Mouse (Mus musculus) embryonic facial prominence, embryonic 15.5 days (tissue): ENCODE measurements around the gene Ctnnb1. TPM values are rescaled to one million over a fixed set of nuclear protein-coding genes. Genes with fewer than 3 reads are reported as not detected.

Source experiments
- ATAC-seq: fragments of 200-750 bp; cut with Nextera tagmentation; 2 replicates; pipeline ENCODE4 v1.8.0; 2017; ENCODE audit warnings: low read depth, moderate TSS enrichment; ENCODE audit not compliant: insufficient number of reproducible peaks, low FRiP score, low TSS enrichment
- H3K27ac ChIP-seq: fragments of 300-500 bp; sonication (generic); replicated peaks from 2 replicates; pipeline ENCODE4 v1.5.1; 2015; ENCODE audit warnings: mild to moderate bottlenecking, inconsistent platforms
- H3K27me3 ChIP-seq: fragments of 300-500 bp; sonication (generic); 2 replicates; pipeline ENCODE4 v1.6.1; 2015; ENCODE audit warnings: inconsistent platforms
- H3K36me3 ChIP-seq: fragments of 300-500 bp; sonication (generic); 2 replicates; pipeline ENCODE4 v1.6.1; 2015; ENCODE audit warnings: mild to moderate bottlenecking, inconsistent platforms
- H3K4me1 ChIP-seq: fragments of 300-500 bp; sonication (generic); 2 replicates; pipeline ENCODE4 v1.6.1; 2015; ENCODE audit warnings: inconsistent platforms
- H3K4me2 ChIP-seq: fragments of 300-500 bp; sonication (generic); replicated peaks from 2 replicates; pipeline ENCODE4 v1.6.1; 2015; ENCODE audit warnings: mild to moderate bottlenecking, inconsistent platforms
- H3K4me3 ChIP-seq: fragments of 300-500 bp; sonication (generic); replicated peaks from 2 replicates; pipeline ENCODE4 v1.5.1; 2015; ENCODE audit warnings: mild to moderate bottlenecking, inconsistent platforms
- H3K9ac ChIP-seq: fragments of 300-500 bp; sonication (generic); 2 replicates; pipeline ENCODE4 v1.6.1; 2015; ENCODE audit warnings: inconsistent platforms
- H3K9me3 ChIP-seq: fragments of 300-500 bp; sonication (generic); replicated peaks from 2 replicates; pipeline ENCODE4 v1.6.1; 2016; ENCODE audit warnings: inconsistent platforms
- WGBS: fragments of 180-500 bp; shearing (Covaris S2); methylation state at CpG from one replicate; pipeline ENCODE4 v1.1.7; 2015; 5-methylcytosine and 5-hydroxymethylcytosine counted together
- polyA plus RNA-seq: library from polyadenylated mRNA; unstranded; fragments of >200 nt; fragmentation: Nextera tagmentation; extraction: Ambion mirVana; gene quantifications from 2 replicates; pipeline ENCODE4 v1.2.1, GENCODE M21; 2015

Ctnnb1 gene
- polyA plus RNA-seq, 1 experiment from 2014 or later, result 614 TPM

DNA sequence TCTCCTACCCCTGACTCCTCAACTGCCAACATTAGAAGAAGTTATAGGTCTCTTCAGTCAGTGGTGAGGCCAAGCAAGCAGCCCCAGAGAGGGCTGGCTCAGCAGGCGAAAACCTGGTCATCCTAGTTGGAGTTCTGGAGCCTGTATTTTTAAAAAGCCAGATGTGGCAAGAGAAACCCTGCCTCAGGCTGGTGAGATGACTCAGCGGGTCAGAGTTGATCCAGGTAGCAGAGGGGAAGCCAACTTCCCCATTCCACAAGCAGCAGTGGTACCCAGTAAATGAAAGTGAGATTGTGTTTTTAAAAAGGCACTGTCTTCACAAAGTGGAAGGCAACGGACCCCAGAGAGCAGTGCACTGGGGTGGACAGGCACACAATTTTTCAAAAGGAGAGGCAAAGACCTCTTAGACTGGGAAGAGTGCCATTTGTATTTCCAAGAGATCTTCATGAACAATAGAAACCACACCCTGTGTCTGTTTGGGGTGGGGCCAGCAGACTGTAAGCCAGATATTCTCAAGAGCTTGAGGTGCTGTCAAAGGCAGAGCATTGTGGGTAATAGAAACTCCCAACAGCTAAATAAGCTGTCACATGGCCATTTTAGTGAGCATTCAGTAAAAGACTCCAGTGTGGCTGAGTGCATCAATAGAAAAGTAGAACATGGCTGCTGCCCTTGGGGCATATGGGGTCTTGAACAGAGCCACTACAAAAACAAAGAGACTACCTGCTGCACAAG, 33.1 kb downstream of the Ctnnb1 start:
- no peak overlapping the region for H3K4me3 ChIP-seq
- H3K27me3 ChIP-seq, result no peaks in the 10 kb centered on the region
- no peak overlapping the region for H3K9ac ChIP-seq
- ATAC-seq, result no peak
- no peaks in the 10 kb centered on the region for H3K9me3 ChIP-seq
- WGBS, result 58% methylated on average over 3 of the region's 3 CpGs
- peak overlapping the region; percentile 29; the same call in 1 of the 2 replicates for H3K27ac ChIP-seq
- peaks cover 99% of the 10 kb centered on the region for H3K36me3 ChIP-seq
- H3K4me1 ChIP-seq, result peaks cover 42% of the 10 kb centered on the region
- no peak overlapping the region for H3K4me2 ChIP-seq

DNA sequence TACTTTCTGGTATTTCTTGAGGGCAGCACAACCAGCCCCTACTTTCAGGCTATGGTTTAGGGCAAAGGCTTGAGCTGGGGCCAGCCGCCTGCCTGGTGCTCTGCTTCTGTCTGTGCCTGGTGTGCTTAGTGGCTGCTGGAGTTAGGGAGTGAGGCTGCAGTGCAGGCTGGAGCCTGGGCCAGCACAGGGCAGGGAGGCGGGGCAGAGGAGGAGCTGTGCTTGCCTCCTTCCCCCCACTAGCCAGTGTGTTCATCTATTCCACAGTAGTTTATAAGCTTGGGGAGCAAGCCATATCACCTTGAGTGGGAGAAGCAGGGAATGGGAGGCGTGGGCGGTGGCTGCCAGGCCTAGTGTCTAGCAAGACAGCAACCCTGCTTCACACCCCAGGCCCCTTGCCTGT, 34.1 kb downstream of the Ctnnb1 start:
- H3K36me3 ChIP-seq, result peaks cover 98% of the 10 kb centered on the region
- H3K4me2 ChIP-seq, result no peak overlapping the region
- no peak overlapping the region for H3K9ac ChIP-seq
- no peaks in the 10 kb centered on the region for H3K27me3 ChIP-seq
- peaks cover 42% of the 10 kb centered on the region for H3K4me1 ChIP-seq
- peak; percentile 44; the same call in 1 of the 2 replicates for ATAC-seq
- no peak overlapping the region for H3K4me3 ChIP-seq
- WGBS, result 83% methylated on average over 4 of the region's 4 CpGs
- H3K9me3 ChIP-seq, result no peaks in the 10 kb centered on the region
- 0 out of 2 replicates have a peak overlapping the region, but pooled peaks have one; percentile 25 for H3K27ac ChIP-seq

DNA sequence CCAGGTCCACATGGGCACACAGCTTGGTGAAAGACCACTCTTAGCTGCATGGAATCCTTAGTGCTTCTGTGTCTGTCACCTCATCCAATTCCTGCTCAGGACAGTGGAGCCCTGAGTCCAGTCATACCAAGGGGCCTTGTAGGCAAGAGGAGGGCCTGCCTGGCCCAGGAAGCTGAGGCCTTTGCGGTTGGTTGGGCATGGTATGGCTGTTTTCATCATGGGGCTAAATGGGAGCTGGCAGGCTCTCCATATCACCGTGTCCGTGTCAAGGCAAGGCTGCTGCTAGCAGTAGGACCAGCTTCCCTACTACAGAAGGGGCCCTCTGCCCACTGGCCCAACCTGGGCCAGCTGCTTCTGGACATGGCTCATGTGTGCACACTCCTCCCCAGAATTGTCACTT, 34.7 kb downstream of the Ctnnb1 start:
- Histone ChIP-seq H3K27ac (no peak overlapping the region; the same call in 1 of the 2 replicates), H3K27me3 (no peaks in the 10 kb centered on the region), H3K4me2 (no peak overlapping the region), H3K36me3 (peaks cover 98% of the 10 kb centered on the region), H3K4me1 (peaks cover 42% of the 10 kb centered on the region), H3K4me3 (no peak overlapping the region), H3K9ac (no peak overlapping the region), H3K9me3 (no peaks in the 10 kb centered on the region)
- no peak for ATAC-seq
- 82% methylated on average over 3 of the region's 3 CpGs for WGBS

DNA sequence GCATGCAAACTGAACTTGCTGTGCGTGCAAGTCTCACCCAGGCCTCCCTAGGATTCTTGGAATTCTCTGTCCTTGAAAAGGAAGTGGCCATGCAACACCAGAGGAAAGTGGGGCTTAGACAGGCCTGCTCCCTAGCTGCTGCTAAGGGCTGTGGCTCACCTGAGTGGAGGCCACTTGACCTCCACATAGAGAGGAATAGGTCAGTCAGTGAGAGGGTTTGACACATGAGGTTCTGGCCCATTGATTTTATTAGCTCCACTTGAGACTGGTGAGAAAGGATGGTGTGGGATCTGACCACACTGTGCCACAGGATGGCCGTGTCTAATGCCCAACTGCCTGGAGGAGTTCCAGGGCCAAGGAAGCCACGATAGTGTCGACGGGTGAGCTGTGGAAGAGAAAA, 35.2 kb downstream of the Ctnnb1 start:
- no peak for ATAC-seq
- Histone ChIP-seq H3K36me3 (peaks cover 98% of the 10 kb centered on the region), H3K4me2 (no peak overlapping the region), H3K27ac (no peak overlapping the region; the same call in 1 of the 2 replicates), H3K4me1 (peaks cover 42% of the 10 kb centered on the region), H3K4me3 (no peak overlapping the region), H3K9me3 (no peaks in the 10 kb centered on the region), H3K27me3 (no peaks in the 10 kb centered on the region), H3K9ac (no peak overlapping the region)
- WGBS, result 79% methylated on average over 5 of the region's 5 CpGs

DNA sequence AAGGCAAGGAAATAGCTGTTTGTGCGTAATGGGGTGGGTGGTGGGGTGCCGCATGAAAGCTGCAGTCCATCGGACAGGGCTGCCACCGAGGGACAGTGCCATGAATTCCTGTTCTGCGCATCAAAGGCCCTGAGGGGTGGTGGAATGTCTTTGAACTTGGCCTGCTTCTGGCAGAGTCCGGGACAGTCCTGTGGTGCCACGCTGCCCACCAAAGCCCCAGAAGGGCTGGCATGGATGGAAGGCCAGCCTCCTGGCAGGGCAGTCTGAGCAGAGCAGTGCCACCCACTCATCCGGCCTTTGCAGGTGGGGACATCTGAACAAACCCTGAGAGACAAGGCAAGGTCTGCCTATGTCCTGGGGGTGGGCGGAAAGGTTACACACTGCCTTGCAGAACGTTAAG, 36.0 kb downstream of the Ctnnb1 start:
- Histone ChIP-seq H3K27me3 (no peaks in the 10 kb centered on the region), H3K4me3 (no peak overlapping the region), H3K4me1 (peaks cover 42% of the 10 kb centered on the region), H3K4me2 (no peak overlapping the region), H3K9ac (no peak overlapping the region), H3K27ac (no peak overlapping the region), H3K36me3 (peaks cover 94% of the 10 kb centered on the region), H3K9me3 (no peaks in the 10 kb centered on the region)
- WGBS, result 65% methylated on average over 10 of the region's 10 CpGs
- no peak for ATAC-seq

DNA sequence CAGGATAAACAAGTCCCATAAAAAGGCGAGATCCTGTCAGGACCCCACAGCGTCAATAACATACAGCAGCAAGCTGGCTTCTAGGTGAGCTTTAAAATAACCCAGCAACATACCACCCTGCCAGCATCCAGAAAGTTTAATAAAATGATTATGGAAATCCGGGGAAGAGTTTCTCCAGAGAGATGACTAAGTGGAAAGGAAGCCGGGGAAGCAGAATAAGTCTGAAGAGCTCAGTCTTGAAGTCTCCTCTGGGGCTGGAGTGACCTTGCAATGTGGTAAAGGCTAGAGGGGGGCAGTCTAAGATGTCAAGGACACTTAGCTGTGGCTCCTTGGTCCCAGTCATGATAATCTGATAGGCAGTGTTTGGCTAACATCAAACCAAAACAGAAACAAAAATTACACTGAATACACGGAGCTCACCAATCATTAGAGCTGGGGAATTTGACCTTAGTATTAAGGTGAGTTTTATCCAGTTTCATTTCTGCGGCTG, 44.1 kb downstream of the Ctnnb1 start:
- no peak overlapping the region for H3K4me2 ChIP-seq
- 49% methylated on average over 6 of the region's 6 CpGs for WGBS
- no peak for ATAC-seq
- H3K4me3 ChIP-seq, result no peak overlapping the region
- H3K36me3 ChIP-seq, result peaks cover 15% of the 10 kb centered on the region
- H3K4me1 ChIP-seq, result peaks cover 29% of the 10 kb centered on the region
- no peaks in the 10 kb centered on the region for H3K27me3 ChIP-seq
- H3K9ac ChIP-seq, result no peak overlapping the region
- no peaks in the 10 kb centered on the region for H3K9me3 ChIP-seq
- H3K27ac ChIP-seq, result peak overlapping the region; percentile 58; the same call in 1 of the 2 replicates

DNA sequence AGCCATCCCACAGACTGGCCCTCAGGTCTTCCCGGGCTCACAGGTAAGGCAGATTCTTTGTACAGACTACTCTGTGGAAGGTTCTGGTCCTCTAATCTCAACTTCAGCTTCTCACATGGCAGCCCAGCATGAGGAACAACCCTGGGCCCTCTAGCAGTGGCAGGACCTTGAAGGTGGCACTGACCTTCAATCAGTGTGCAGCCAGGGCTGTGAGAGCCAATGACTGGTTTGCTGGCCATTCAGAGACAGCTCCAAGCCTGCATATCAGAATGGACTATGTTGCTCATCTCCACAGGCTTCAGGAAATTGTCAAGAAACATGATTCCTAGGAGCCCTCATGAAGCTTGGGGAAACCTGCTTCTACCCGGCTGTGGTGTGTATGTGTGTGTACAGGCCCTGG, 45.2 kb downstream of the Ctnnb1 start:
- H3K4me1 ChIP-seq, result peaks cover 29% of the 10 kb centered on the region
- H3K9ac ChIP-seq, result no peak overlapping the region
- no peak for ATAC-seq
- H3K9me3 ChIP-seq, result no peaks in the 10 kb centered on the region
- WGBS, result 68% methylated on average over 2 of the region's 2 CpGs
- H3K27ac ChIP-seq, result peak overlapping the region; percentile 48
- no peak overlapping the region for H3K4me3 ChIP-seq
- H3K4me2 ChIP-seq, result no peak overlapping the region
- no peaks in the 10 kb centered on the region for H3K27me3 ChIP-seq
- peaks cover 4% of the 10 kb centered on the region; the same call in 1 of the 2 replicates for H3K36me3 ChIP-seq

DNA sequence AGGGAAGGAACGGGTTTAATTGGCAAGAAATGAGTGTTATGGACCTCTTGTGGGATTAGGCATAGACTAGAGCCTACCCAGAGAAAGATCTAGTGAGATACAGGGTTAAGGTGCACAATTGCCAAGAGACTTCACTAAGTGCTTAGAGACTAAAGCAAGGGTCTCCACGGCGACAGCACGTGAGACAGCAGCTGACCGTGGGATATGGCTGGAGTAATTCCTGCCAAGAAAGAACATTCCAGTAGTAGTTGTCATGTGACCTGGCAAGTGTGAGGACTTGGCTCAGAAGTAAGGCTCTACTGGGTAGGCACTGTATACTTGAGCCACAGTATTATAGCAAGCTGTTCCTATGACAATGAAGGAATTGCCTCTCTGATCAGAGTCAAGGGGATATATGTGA, 47.1 kb downstream of the Ctnnb1 start:
- Histone ChIP-seq H3K9ac (no peak overlapping the region), H3K27ac (no peak overlapping the region), H3K4me1 (peaks cover 29% of the 10 kb centered on the region), H3K36me3 (no peaks in the 10 kb centered on the region), H3K27me3 (no peaks in the 10 kb centered on the region), H3K4me2 (no peak overlapping the region), H3K4me3 (no peak overlapping the region), H3K9me3 (no peaks in the 10 kb centered on the region)
- no peak for ATAC-seq
- whole genome bisulfite sequencing, result 58% methylated on average over 5 of the region's 5 CpGs

DNA sequence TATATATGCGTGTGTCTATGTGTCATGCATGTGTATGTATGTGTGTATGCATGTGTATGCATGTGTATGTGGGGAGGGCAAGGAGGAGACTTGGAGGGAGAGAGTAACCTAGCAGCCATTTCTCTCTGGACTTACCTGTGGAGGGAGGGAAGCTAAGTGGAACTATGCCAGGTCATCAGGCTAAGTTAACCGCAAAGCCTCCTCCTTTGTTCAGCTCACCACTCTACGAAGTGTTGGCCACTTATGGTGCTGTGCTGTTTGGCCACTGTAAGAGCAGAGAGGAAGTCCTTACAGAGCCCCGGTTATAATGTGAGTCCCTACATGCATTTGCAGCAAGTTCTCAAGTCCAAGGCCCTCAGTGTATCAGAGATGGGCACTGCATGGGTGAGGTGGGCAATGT, 47.8 kb downstream of the Ctnnb1 start:
- H3K4me1 ChIP-seq, result peaks cover 32% of the 10 kb centered on the region

DNA sequence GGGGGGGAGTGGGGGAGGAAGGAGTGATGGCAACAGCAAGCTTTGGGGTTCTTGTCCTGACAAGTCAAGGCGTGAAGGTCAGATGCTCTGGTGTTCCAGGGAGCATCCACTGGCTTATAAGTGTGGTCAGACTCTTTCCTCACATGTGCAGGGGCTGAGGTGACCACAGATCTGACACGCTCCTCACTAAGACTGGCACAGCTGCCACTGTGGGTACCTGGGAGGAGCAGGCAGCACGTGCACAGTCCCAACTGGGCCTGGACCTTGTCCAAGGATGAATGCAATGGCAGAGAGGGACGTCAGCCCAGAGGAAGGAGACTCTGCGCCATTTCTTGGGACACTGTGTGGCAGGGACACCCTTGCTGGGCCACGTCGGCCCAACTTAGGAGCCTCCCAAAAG, 52.8 kb downstream of the Ctnnb1 start:
- Histone ChIP-seq H3K9ac (no peak overlapping the region), H3K36me3 (no peaks in the 10 kb centered on the region), H3K4me3 (no peak overlapping the region), H3K27me3 (no peaks in the 10 kb centered on the region), H3K4me2 (no peak overlapping the region), H3K27ac (no peak overlapping the region), H3K4me1 (peaks cover 9% of the 10 kb centered on the region; the same call in 1 of the 2 replicates), H3K9me3 (no peaks in the 10 kb centered on the region)
- no peak for ATAC-seq
- WGBS, result 65% methylated on average over 7 of the region's 7 CpGs

More for the DNA sequence above, 47.8 kb downstream of the Ctnnb1 start:
- ATAC-seq, result no peak
- H3K27ac ChIP-seq, result no peak overlapping the region
- no peak overlapping the region for H3K9ac ChIP-seq
- no peak overlapping the region for H3K4me3 ChIP-seq
- no peaks in the 10 kb centered on the region for H3K9me3 ChIP-seq
- no peak overlapping the region for H3K4me2 ChIP-seq
- no peaks in the 10 kb centered on the region for H3K27me3 ChIP-seq
- H3K36me3 ChIP-seq, result no peaks in the 10 kb centered on the region
- 94% methylated on average over 4 of the region's 4 CpGs for WGBS

DNA sequence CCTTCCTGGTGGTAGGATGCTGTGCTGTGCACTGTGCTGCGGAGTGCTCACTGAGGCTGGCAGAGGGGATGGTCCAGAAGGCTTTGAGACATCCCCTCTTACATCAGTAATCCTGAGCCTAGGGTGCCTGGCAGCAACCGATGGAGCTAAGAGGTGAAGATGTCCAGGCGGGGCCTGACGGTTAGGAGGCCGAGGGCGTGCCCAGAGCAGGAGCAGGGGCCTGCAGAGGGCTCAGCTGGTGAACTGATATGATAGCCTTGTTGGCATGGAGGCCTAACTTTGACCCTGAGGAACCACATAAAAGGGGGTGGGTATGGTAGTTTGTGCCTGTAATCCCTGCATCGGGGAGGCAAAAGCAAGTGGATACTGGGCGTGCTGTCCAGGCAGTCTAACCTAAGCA, 54.8 kb downstream of the Ctnnb1 start:
- H3K9me3 ChIP-seq, result no peaks in the 10 kb centered on the region
- WGBS, result 75% methylated on average over 8 of the region's 8 CpGs

DNA sequence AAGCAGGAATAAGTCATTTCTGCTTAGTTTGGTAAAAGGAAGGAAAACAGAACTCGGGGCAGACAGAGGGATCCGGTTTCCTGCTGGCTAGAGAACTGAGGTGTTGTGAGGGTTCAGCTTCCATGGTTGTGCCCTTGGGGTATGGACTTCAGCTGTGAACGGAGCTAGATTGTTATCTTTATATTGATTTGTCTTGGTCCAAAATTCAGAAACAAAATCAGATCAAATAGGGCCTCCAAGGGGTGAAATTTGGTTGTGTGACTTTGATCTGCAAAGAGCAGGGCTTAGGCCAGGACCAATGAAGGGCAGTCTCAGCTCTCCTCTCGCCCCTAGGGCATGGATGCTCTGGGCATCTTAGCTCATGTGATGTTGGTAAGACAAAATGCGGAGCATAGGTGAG, 55.5 kb downstream of the Ctnnb1 start:
- H3K4me3 ChIP-seq, result no peak overlapping the region
- ATAC-seq, result no peak
- no peak overlapping the region for H3K4me2 ChIP-seq
- no peaks in the 10 kb centered on the region for H3K27me3 ChIP-seq
- no peak overlapping the region for H3K27ac ChIP-seq
- no peaks in the 10 kb centered on the region for H3K36me3 ChIP-seq
- no peak overlapping the region for H3K9ac ChIP-seq
- no peaks in the 10 kb centered on the region for H3K9me3 ChIP-seq
- H3K4me1 ChIP-seq, result peaks cover 20% of the 10 kb centered on the region
- WGBS, result 35% methylated on average over 5 of the region's 5 CpGs

More for the DNA sequence above, 54.8 kb downstream of the Ctnnb1 start:
- H3K36me3 ChIP-seq, result no peaks in the 10 kb centered on the region
- 0 out of 2 replicates have a peak overlapping the region, but pooled peaks have one; percentile 28 for H3K27ac ChIP-seq
- peaks cover 20% of the 10 kb centered on the region for H3K4me1 ChIP-seq
- H3K4me3 ChIP-seq, result no peak overlapping the region
- ATAC-seq, result no peak
- H3K4me2 ChIP-seq, result no peak overlapping the region
- no peaks in the 10 kb centered on the region for H3K27me3 ChIP-seq
- no peak overlapping the region for H3K9ac ChIP-seq
